Comparison of ENCODE assay signal across 11 mouse cellular contexts in the genomic region with DNA sequence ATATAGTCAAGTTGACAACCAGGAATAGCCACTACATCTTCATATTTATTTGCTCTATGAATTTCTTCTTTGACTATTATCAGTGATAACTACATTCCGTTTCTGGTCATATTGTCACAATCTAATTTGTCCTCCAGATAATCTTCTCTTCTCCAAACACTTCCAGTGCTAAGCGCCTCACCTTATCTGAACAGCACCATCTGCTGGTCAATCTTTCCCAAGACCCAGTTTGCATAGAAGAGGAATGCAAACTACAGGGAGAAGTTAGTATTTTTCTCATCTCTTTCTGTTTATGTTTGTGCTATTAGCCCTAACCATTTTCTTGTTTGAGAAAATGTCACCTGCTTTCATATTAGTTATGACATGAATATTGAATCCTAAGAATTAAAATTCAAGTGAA.
DNase-seq lines count a peak whose midpoint lies in the region; ATAC-seq and TF ChIP-seq lines count a peak whose summit lies in the region.
"Had no signal": no experiment of that assay in that cellular context is flagged by ENCODE, and none has a peak within 500 bp of the region (broad histone marks: within the 10 kb centered on the region; RNA-seq: fewer than 3 reads in every experiment).

No protein-coding gene starts in this region.

- no peak overlapping the region for H3K27ac ChIP-seq in forebrain, postnatal 0 days (ENCODE audit: low read depth, low read length)
- H3K27ac ChIP-seq: limb, embryonic 13.5 days had no signal

- no peaks in the 10 kb centered on the region for H3K9me3 ChIP-seq in forebrain, postnatal 0 days (ENCODE audit: low read length)
- H3K9me3 ChIP-seq: limb, embryonic 13.5 days had no signal

- no peak overlapping the region for H3K4me3 ChIP-seq in forebrain, postnatal 0 days (ENCODE audit: low read depth, low read length)
- H3K4me3 ChIP-seq: erythroblast, embryonic 14.5 days; limb, embryonic 13.5 days had no signal

- H3K27me3 ChIP-seq in forebrain, postnatal 0 days (ENCODE audit: insufficient read depth, low read length), result no peaks in the 10 kb centered on the region
- H3K27me3 ChIP-seq: CH12.LX; limb, embryonic 13.5 days had no signal

- no peaks in the 10 kb centered on the region for H3K4me1 ChIP-seq in forebrain, postnatal 0 days (ENCODE audit: insufficient read depth)
- H3K4me1 ChIP-seq: limb, embryonic 13.5 days had no signal

- H3K36me3 ChIP-seq in forebrain, postnatal 0 days (ENCODE audit: insufficient read depth), result no peaks in the 10 kb centered on the region
- H3K36me3 ChIP-seq: limb, embryonic 13.5 days had no signal

- peak; percentile 62 to 70 for DNase-seq in cerebellum, postnatal 14 days
- DNase-seq in cerebellum, adult 11-12 months, result no peak
- peak; percentile 4 to 41 for DNase-seq in layer of hippocampus, adult 18-20 months (ENCODE audit: low spot score in 2 of 2)
- DNase-seq in layer of hippocampus, postnatal 10 days (ENCODE audit: low spot score in 2 of 2), result no peak
- peak; percentile 45 for DNase-seq in ES-CJ7 (ENCODE audit: low read depth, low spot score)
- DNase-seq in forebrain, postnatal 0 days, result peak; percentile 36
- DNase-seq in B cell, adult 2 months, result no peak
- no peak for DNase-seq in ovary, adult 18-20 months (ENCODE audit: low spot score)

- WGBS in forebrain, postnatal 0 days, result 32% methylated on average over 2 of the region's 2 CpGs

- no peak overlapping the region for H3K4me2 ChIP-seq in forebrain, postnatal 0 days (ENCODE audit: low read depth)
- H3K4me2 ChIP-seq: limb, embryonic 13.5 days had no signal

- no peak for ATAC-seq in forebrain, postnatal 0 days

- peak; percentile 55 for TF ChIP-seq CTCF in forebrain, postnatal 0 days (IDR thresholded peaks at IDR 0.05; ENCODE audit: low read depth)

- no peak overlapping the region for H3K9ac ChIP-seq in forebrain, postnatal 0 days
- H3K9ac ChIP-seq: limb, embryonic 13.5 days had no signal

Comparison
In these comparisons a context has a peak if more than half of its experiments do, and no peak if none do; other contexts are left out.
1. DNase-seq: peak in cerebellum, postnatal 14 days (2 of 2), layer of hippocampus, adult 18-20 months (2 of 2), ES-CJ7 (single experiment) and forebrain, postnatal 0 days (single experiment); none in cerebellum, adult 11-12 months (single experiment), layer of hippocampus, postnatal 10 days (0 of 2), B cell, adult 2 months (0 of 2) and ovary, adult 18-20 months (single experiment).